Mouse (Mus musculus) heart, embryonic 15.5 days (tissue): ENCODE data around the gene Vmn2r92. TPM values are rescaled to one million over a fixed set of nuclear protein-coding genes. Genes with fewer than 3 reads are reported as not detected.
"Not testable (repeated sequence)": the region's sequence is repeated elsewhere in the genome, so short reads cannot be mapped to it uniquely, and the experiment has no call there.

Source experiments
- ATAC-seq: fragments of 200-750 bp; cut with Nextera tagmentation; replicated peaks from 2 replicates; pipeline ENCODE4 v1.8.0; 2017; ENCODE audit warnings: low read depth, moderate TSS enrichment; ENCODE audit not compliant: insufficient number of reproducible peaks, insufficient read depth, low FRiP score
- H3K27ac ChIP-seq: fragments of 300-500 bp; sonication (generic); 2 replicates; pipeline ENCODE4 v1.5.1; 2015; ENCODE audit warnings: mild to moderate bottlenecking, inconsistent platforms
- H3K27me3 ChIP-seq: fragments of 300-500 bp; sonication (generic); 2 replicates; pipeline ENCODE4 v1.6.1; 2015; ENCODE audit warnings: inconsistent platforms
- H3K36me3 ChIP-seq: fragments of 300-500 bp; sonication (generic); 2 replicates; pipeline ENCODE4 v1.6.1; 2015; ENCODE audit warnings: mild to moderate bottlenecking, inconsistent platforms
- H3K4me1 ChIP-seq: fragments of 300-500 bp; sonication (generic); replicated peaks from 2 replicates; pipeline ENCODE4 v1.6.1; 2015; ENCODE audit warnings: inconsistent platforms
- H3K4me2 ChIP-seq: fragments of 300-500 bp; sonication (generic); 2 replicates; pipeline ENCODE4 v1.6.1; 2015; ENCODE audit warnings: inconsistent platforms, mild to moderate bottlenecking, moderate library complexity
- H3K4me3 ChIP-seq: fragments of 300-500 bp; sonication (generic); 2 replicates; pipeline ENCODE4 v1.5.1; 2015; ENCODE audit warnings: mild to moderate bottlenecking, inconsistent platforms
- H3K9ac ChIP-seq: fragments of 300-500 bp; sonication (generic); 2 replicates; pipeline ENCODE4 v1.6.1; 2015; ENCODE audit warnings: mild to moderate bottlenecking, inconsistent platforms
- H3K9me3 ChIP-seq: fragments of 300-500 bp; sonication (generic); replicated peaks from 2 replicates; pipeline ENCODE4 v1.6.1; 2016; ENCODE audit warnings: inconsistent platforms
- WGBS: fragments of 180-500 bp; shearing (Covaris S2); methylation state at CpG from one replicate; pipeline ENCODE4 v1.1.7; 2015; ENCODE audit warnings: mixed read lengths; 5-methylcytosine and 5-hydroxymethylcytosine counted together
- polyA plus RNA-seq: library from polyadenylated mRNA; unstranded; fragments of >200 nt; fragmentation: Nextera tagmentation; extraction: Ambion mirVana; gene quantifications from 2 replicates; pipeline ENCODE4 v1.2.1, GENCODE M21; 2015

Vmn2r92 gene
- not detected in 2 replicates for polyA plus RNA-seq

DNA sequence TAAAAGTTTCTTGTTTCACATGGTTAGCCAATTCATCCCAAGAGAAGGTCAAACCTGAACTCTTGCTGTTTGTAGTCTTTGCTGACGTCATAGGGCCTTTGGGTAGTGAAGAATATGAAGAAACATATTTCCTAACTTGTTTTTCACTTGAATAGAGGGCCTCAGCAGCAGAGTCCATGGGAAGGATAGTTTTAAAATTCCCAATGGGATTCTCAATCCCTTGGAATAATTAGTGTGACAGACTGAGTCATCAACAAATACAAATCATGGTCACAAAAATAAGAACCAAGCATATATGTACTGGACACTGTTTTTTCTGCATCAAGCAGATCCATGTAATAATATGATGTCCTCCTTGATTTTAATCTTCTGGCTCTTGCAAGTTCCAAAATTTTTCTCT, at the start of gene Vmn2r92:
Gene Vmn2r92, plus strand, starts transcription at position 301 of the 400 bp plus-strand sequence.
- H3K36me3 ChIP-seq, H3K27me3 ChIP-seq, ATAC-seq, H3K9ac ChIP-seq, H3K4me2 ChIP-seq, H3K9me3 ChIP-seq, H3K4me1 ChIP-seq, H3K4me3 ChIP-seq, H3K27ac ChIP-seq: not testable (repeated sequence)
- 51% methylated on average over 1 of the region's 1 CpGs for WGBS

DNA sequence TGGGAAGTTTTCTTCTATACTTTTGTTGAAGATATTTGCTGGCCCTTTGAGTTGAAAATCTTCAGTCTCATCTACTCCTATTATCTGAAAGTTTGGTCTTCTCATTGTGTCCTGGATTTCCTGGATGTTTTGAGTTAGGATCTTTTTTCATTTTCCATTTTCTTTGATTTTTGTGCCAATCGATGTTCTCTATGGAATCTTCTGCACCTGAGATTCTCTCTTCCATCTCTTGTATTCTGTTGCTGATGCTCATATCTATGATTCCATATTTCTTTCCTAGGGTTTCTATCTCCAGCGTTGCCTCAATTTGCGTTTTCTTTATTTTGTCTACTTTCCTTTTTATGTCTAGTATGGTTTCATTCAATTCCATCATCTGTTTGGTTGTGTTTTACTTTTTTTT, 49.4 kb upstream of the Vmn2r92 start:
- not testable (repeated sequence) for ATAC-seq, H3K27ac ChIP-seq
- WGBS, result 75% methylated on average over 3 of the region's 3 CpGs

DNA sequence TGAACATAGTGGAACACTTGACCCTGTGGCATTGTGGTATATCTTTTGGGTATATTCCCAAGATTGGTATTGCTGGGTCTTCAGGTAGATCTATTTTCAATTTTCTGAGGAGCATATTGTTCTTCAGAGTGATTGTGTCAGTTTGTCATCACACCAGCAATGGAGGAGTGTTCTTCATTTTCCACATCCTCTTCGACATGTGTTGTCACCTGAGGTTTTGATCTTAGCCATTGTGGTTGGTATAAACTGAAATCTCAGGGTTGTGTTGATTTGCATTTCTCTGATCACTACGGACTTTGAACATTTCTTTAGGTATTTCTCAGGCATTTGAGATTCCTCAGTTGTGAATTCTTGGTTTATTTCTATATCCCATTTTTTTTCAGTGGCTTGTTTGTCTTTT, 9.5 kb downstream of the Vmn2r92 start:
- not testable (repeated sequence) for H3K4me3 ChIP-seq, H3K4me2 ChIP-seq, H3K9me3 ChIP-seq, H3K4me1 ChIP-seq, H3K27me3 ChIP-seq, H3K9ac ChIP-seq, ATAC-seq, H3K36me3 ChIP-seq, H3K27ac ChIP-seq
- WGBS, result 62% methylated on average over 2 of the region's 2 CpGs

More for the DNA sequence above, 49.4 kb upstream of the Vmn2r92 start:
- H3K4me2 ChIP-seq, H3K9me3 ChIP-seq, H3K4me1 ChIP-seq, H3K36me3 ChIP-seq, H3K4me3 ChIP-seq, H3K27me3 ChIP-seq, H3K9ac ChIP-seq: not testable (repeated sequence)

DNA sequence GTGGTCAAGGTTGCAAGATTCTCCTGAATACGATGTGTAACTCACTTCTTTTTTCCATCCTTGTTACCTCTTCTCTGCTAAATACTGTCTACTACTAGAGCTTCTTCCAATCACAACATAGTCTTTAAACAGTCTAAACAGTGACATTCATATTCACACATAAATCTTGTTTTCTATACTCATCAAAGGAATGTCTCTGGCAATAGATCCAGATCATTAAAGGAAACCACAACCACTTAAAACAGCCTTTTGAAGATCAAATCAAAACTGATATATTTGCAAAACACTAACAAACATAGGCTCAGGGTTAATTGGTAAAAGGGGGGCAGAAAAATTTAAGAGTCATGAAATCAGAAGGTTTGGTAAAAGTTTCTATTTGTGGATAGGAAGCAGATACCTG, 38.0 kb downstream of the Vmn2r92 start:
- no peaks in the 10 kb centered on the region for H3K9me3 ChIP-seq
- no peak overlapping the region for H3K4me2 ChIP-seq
- no peak overlapping the region for H3K4me3 ChIP-seq
- ATAC-seq, result no peak
- H3K36me3 ChIP-seq, result no peaks in the 10 kb centered on the region
- H3K27me3 ChIP-seq, result no peaks in the 10 kb centered on the region
- WGBS, result 81% methylated on average over 1 of the region's 1 CpGs
- H3K4me1 ChIP-seq, result no peaks in the 10 kb centered on the region
- H3K9ac ChIP-seq, result no peak overlapping the region
- no peak overlapping the region for H3K27ac ChIP-seq

DNA sequence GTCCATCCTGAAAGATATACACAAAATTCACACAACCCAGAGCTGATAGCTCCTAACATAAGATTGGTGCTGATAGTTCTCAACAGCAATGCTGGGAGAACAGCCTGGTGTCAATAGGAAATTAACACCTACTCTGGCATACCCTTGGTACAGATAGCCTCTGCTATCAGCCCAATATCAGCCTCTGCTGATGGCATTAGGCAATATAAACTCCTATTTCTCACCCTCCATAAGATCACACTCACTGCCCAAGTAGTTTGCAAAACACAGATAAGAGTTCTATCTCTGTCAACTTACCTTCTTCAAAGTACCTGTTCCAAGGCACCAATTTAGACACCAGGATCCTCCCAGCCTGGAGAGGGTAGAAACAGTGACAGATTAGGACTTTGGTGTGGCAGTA, 69.6 kb downstream of the Vmn2r92 start:
- Histone ChIP-seq H3K4me1 (no peaks in the 10 kb centered on the region), H3K27ac (no peak overlapping the region), H3K4me3 (no peak overlapping the region), H3K27me3 (no peaks in the 10 kb centered on the region), H3K9me3 (peaks cover 3% of the 10 kb centered on the region), H3K36me3 (no peaks in the 10 kb centered on the region), H3K9ac (no peak overlapping the region), H3K4me2 (no peak overlapping the region)
- no peak for ATAC-seq

DNA sequence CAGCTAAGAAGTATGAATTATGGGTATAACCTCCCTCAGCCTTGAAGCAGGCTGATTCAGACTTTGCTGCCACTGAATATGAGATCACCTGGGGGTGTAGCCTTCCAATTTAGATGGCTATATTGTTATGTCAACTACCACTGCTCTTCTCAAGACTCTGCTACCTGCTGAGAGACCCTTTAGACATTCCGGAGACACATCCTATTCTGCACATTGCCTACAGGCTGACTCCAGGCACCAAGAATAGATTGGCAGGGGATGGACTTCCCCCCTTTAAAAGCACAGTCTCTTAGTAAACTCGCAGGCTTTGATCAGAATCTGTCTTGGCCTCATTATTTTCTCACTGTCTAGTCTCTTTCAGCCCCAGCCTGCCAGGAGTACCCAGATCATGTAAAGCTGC, 80.3 kb downstream of the Vmn2r92 start:
- no peak overlapping the region for H3K9ac ChIP-seq
- H3K27me3 ChIP-seq, result no peaks in the 10 kb centered on the region
- H3K4me3 ChIP-seq, result no peak overlapping the region
- H3K36me3 ChIP-seq, result no peaks in the 10 kb centered on the region
- H3K4me1 ChIP-seq, result no peaks in the 10 kb centered on the region
- ATAC-seq, result no peak
- WGBS, result 71% methylated on average over 2 of the region's 2 CpGs
- peaks cover 4% of the 10 kb centered on the region; the same call in 1 of the 2 replicates for H3K9me3 ChIP-seq
- no peak overlapping the region for H3K27ac ChIP-seq
- H3K4me2 ChIP-seq, result no peak overlapping the region

DNA sequence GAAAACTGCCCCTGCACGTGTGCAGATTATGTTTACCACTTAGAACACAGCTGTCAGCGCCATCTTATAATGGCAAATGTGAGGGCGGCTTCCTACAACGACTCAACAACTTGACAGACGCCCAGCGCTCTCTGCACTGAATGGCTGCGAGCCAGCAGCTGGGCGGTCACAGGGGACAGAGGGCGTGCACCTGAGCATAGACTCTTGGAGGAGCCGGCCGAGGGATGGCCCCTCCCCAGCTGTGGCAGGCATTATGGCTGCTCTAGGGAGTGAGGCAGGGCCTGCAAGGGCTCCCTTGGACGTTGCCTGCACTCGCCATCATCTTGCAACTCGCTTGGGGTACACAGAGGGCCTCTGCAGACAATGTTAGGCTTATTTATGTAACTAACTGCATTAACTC, 85.2 kb downstream of the Vmn2r92 start:
- H3K4me2 ChIP-seq, result no peak overlapping the region
- 69% methylated on average over 14 of the region's 14 CpGs for WGBS
- no peaks in the 10 kb centered on the region for H3K27me3 ChIP-seq
- ATAC-seq, result no peak
- no peaks in the 10 kb centered on the region for H3K36me3 ChIP-seq
- no peak overlapping the region for H3K4me3 ChIP-seq
- no peak overlapping the region for H3K27ac ChIP-seq
- no peak overlapping the region for H3K9ac ChIP-seq
- peaks cover 3% of the 10 kb centered on the region; the same call in 1 of the 2 replicates for H3K9me3 ChIP-seq
- no peaks in the 10 kb centered on the region for H3K4me1 ChIP-seq

Other genes starting within 250 kb of the Vmn2r92 start
- not detected in 2 replicates for gene Fpr-rs4, start 130.2 kb upstream of the Vmn2r92 start, polyA plus RNA-seq
- gene Vmn2r124, start 102.5 kb upstream of the Vmn2r92 start, polyA plus RNA-seq, result not detected in 2 replicates
- gene Vmn2r91, start 66.9 kb upstream of the Vmn2r92 start, polyA plus RNA-seq, result not detected in 2 replicates
- not detected in 2 replicates for gene Vmn2r94, start 125.9 kb downstream of the Vmn2r92 start, polyA plus RNA-seq
- gene Vmn2r93, start 146.2 kb downstream of the Vmn2r92 start, polyA plus RNA-seq, result not detected in 2 replicates